Mouse (Mus musculus): ENCODE data around the gene Osbpl3. TPM values are rescaled to one million over a fixed set of nuclear protein-coding genes. Genes with fewer than 3 reads are reported as not detected.

Gene Osbpl3
- total RNA-seq, 1 experiment: 9.9 TPM

DNA sequence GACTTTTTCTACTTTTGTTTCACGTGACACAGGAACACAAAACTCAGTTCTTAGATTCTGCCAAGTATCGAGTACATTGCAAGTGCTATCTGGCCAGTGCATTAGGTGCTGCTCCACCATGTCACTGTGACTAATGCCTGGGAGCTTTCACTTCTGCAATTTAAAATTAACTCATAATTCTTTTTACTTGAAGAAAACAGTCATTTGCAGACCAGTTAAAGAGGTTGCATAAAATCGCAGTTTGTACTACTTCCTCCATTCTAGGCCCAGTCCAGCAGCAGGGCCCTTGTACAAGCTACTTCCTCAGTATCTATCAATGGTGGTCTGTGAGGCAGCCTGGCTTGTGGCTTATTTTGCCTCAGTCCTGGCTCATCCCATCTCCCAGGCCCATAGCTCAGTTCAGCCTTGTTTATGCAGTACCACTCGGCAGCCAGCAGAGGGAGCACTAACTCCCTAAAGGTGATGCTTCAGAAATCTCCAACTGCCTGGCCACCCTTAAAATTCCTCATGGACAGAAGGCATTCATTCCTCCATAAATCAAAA, 151.0 kb downstream of the Osbpl3 start:
- no peak overlapping the region for H3K4me3 ChIP-seq (ENCODE audit: insufficient read depth in 1 of 2, low read depth in 1 of 2, low read length in 2 of 2, poor library complexity in 1 of 2, severe bottlenecking in 1 of 2)
- H3K36me3 ChIP-seq (ENCODE audit: control insufficient read depth, insufficient read depth, low read length, poor library complexity, severe bottlenecking): no peaks in the 10 kb centered on the region; the same call in 1 of the 2 replicates
- H3K9ac ChIP-seq (ENCODE audit: insufficient read depth, low read depth, low read length, poor library complexity, severe bottlenecking): no peak overlapping the region
- TF ChIP-seq MAFK (IDR thresholded peaks at IDR 0.05; ENCODE audit: insufficient read depth, low read depth, low read length): no peak
- peak; percentile 63; the same call in 1 of the 2 replicates for TF ChIP-seq ZC3H11A (IDR thresholded peaks at IDR 0.05; ENCODE audit: borderline replicate concordance, low read depth, low read length)
- H3K4me1 ChIP-seq (ENCODE audit: control insufficient read depth in 2 of 2, insufficient read depth in 2 of 2, low read length in 2 of 2, poor library complexity in 1 of 2): no peaks in the 10 kb centered on the region
- peak; percentile 57 for DNase-seq (ENCODE audit: low read depth, low spot score)
- no peak overlapping the region for H3K27ac ChIP-seq (ENCODE audit: insufficient read depth, low read depth, low read length, poor library complexity, severe bottlenecking)
- H3K9me3 ChIP-seq (ENCODE audit: control insufficient read depth, insufficient read depth, low read depth, low read length): no peaks in the 10 kb centered on the region
- in situ Hi-C loops (cut with MboI; ENCODE audit: low sequenced_read_pairs in 2 of 2, unreplicated experiment in 2 of 2): loop anchor here (5.0 to 10.0 kb wide), 2 partner anchors 230 to 232 kb away; no protein-coding TSS in a partner anchor

- in situ Hi-C loops (cut with MboI; ENCODE audit: low sequenced_read_pairs in 2 of 2, unreplicated experiment in 2 of 2): loop anchor here in 1 of 2 experiments (10.0 kb wide), 1 partner anchor 234 kb away; no protein-coding TSS in a partner anchor
- H3K9ac ChIP-seq (ENCODE audit: insufficient read depth, low read depth, low read length, poor library complexity, severe bottlenecking): no peak overlapping the region
These were observed 154.9 kb downstream of the Osbpl3 start for GRCm38 (mm10) chr6:50301121-50301520.

DNA sequence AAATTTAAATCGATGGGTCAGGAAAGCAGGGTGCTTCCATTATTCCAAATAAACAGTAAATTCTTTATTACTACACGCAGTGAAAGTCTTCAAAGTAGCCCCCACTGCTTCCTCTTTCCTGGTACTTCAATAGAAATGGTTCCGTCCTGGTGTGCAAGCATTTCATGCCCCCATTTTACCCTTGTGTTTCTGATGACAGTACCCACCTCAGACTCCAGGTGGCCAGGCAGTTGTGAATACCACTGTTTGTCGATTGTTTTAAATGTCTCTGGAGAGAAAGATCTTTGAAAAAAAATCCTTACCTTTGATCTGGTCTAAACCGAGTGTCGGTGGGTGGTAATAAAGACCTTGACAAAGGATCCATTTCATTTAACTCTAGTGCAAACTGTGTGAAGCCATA, 155.4 kb downstream of the Osbpl3 start:
- Histone ChIP-seq H3K9me3 (ENCODE audit: control insufficient read depth, insufficient read depth, low read depth, low read length) (no peaks in the 10 kb centered on the region), H3K4me1 (ENCODE audit: control insufficient read depth in 2 of 2, insufficient read depth in 2 of 2, low read length in 2 of 2, poor library complexity in 1 of 2) (peaks cover 0 to 5% of the 10 kb centered on the region in 2 experiments; a peak in 2 of 4 replicates), H3K36me3 (ENCODE audit: control insufficient read depth, insufficient read depth, low read length, poor library complexity, severe bottlenecking) (no peaks in the 10 kb centered on the region; the same call in 1 of the 2 replicates), H3K4me3 (ENCODE audit: insufficient read depth in 1 of 2, low read depth in 1 of 2, low read length in 2 of 2, poor library complexity in 1 of 2, severe bottlenecking in 1 of 2) (no peak overlapping the region), H3K27ac (ENCODE audit: insufficient read depth, low read depth, low read length, poor library complexity, severe bottlenecking) (no peak overlapping the region), H3K9ac (ENCODE audit: insufficient read depth, low read depth, low read length, poor library complexity, severe bottlenecking) (no peak overlapping the region)
- TF ChIP-seq MAFK (IDR thresholded peaks at IDR 0.05; ENCODE audit: insufficient read depth, low read depth, low read length) (no peak), CHD2 (IDR thresholded peaks at IDR 0.05; ENCODE audit: low read depth, low read length) (no peak), HCFC1 (IDR thresholded peaks at IDR 0.05; ENCODE audit: borderline replicate concordance, insufficient read depth, low read length) (no peak), ZNF384 (IDR thresholded peaks at IDR 0.05; ENCODE audit: low read depth, low read length) (no peak)
- DNase-seq (ENCODE audit: low read depth, low spot score): no peak
- in situ Hi-C loops (cut with MboI; ENCODE audit: low sequenced_read_pairs in 2 of 2, unreplicated experiment in 2 of 2): loop anchor here in 1 of 2 experiments (10.0 kb wide), 1 partner anchor 234 kb away; no protein-coding TSS in a partner anchor

More at GRCm38 (mm10) chr6:50301121-50301520, 154.9 kb downstream of the Osbpl3 start:
- H3K4me3 ChIP-seq (ENCODE audit: insufficient read depth in 1 of 2, low read depth in 1 of 2, low read length in 2 of 2, poor library complexity in 1 of 2, severe bottlenecking in 1 of 2): no peak overlapping the region
- no peaks in the 10 kb centered on the region; the same call in 1 of the 2 replicates for H3K36me3 ChIP-seq (ENCODE audit: control insufficient read depth, insufficient read depth, low read length, poor library complexity, severe bottlenecking)
- no peak for TF ChIP-seq MAFK (IDR thresholded peaks at IDR 0.05; ENCODE audit: insufficient read depth, low read depth, low read length)
- TF ChIP-seq ZNF384 (IDR thresholded peaks at IDR 0.05; ENCODE audit: low read depth, low read length): no peak
- TF ChIP-seq CHD2 (IDR thresholded peaks at IDR 0.05; ENCODE audit: low read depth, low read length): no peak
- TF ChIP-seq HCFC1 (IDR thresholded peaks at IDR 0.05; ENCODE audit: borderline replicate concordance, insufficient read depth, low read length): no peak
- no peak for TF ChIP-seq ZC3H11A (IDR thresholded peaks at IDR 0.05; ENCODE audit: borderline replicate concordance, low read depth, low read length)
- no peak for DNase-seq (ENCODE audit: low read depth, low spot score)
- no peaks in the 10 kb centered on the region for H3K9me3 ChIP-seq (ENCODE audit: control insufficient read depth, insufficient read depth, low read depth, low read length)
- H3K27ac ChIP-seq (ENCODE audit: insufficient read depth, low read depth, low read length, poor library complexity, severe bottlenecking): no peak overlapping the region
- peaks cover 0 to 4% of the 10 kb centered on the region in 2 experiments; a peak in 2 of 4 replicates for H3K4me1 ChIP-seq (ENCODE audit: control insufficient read depth in 2 of 2, insufficient read depth in 2 of 2, low read length in 2 of 2, poor library complexity in 1 of 2)

GRCm38 (mm10) chr6:50299071-50299470, 156.9 kb downstream of the Osbpl3 start:
- no peaks in the 10 kb centered on the region; the same call in 1 of the 2 replicates for H3K36me3 ChIP-seq (ENCODE audit: control insufficient read depth, insufficient read depth, low read length, poor library complexity, severe bottlenecking)
- no peak overlapping the region for H3K27ac ChIP-seq (ENCODE audit: insufficient read depth, low read depth, low read length, poor library complexity, severe bottlenecking)
- H3K9ac ChIP-seq (ENCODE audit: insufficient read depth, low read depth, low read length, poor library complexity, severe bottlenecking): no peak overlapping the region
- no peak for DNase-seq (ENCODE audit: low read depth, low spot score)
- TF ChIP-seq HCFC1 (IDR thresholded peaks at IDR 0.05; ENCODE audit: borderline replicate concordance, insufficient read depth, low read length) (no peak), CHD2 (IDR thresholded peaks at IDR 0.05; ENCODE audit: low read depth, low read length) (no peak), MAFK (IDR thresholded peaks at IDR 0.05; ENCODE audit: insufficient read depth, low read depth, low read length) (no peak), ZC3H11A (IDR thresholded peaks at IDR 0.05; ENCODE audit: borderline replicate concordance, low read depth, low read length) (no peak), ZNF384 (IDR thresholded peaks at IDR 0.05; ENCODE audit: low read depth, low read length) (no peak)
- peaks cover 0 to 6% of the 10 kb centered on the region in 2 experiments; a peak in 2 of 4 replicates for H3K4me1 ChIP-seq (ENCODE audit: control insufficient read depth in 2 of 2, insufficient read depth in 2 of 2, low read length in 2 of 2, poor library complexity in 1 of 2)
- no peak overlapping the region for H3K4me3 ChIP-seq (ENCODE audit: insufficient read depth in 1 of 2, low read depth in 1 of 2, low read length in 2 of 2, poor library complexity in 1 of 2, severe bottlenecking in 1 of 2)
- no peaks in the 10 kb centered on the region for H3K9me3 ChIP-seq (ENCODE audit: control insufficient read depth, insufficient read depth, low read depth, low read length)
- in situ Hi-C loops (cut with MboI; ENCODE audit: low sequenced_read_pairs in 2 of 2, unreplicated experiment in 2 of 2): loop anchor here in 1 of 2 experiments (10.0 kb wide), 1 partner anchor 784 kb away; no protein-coding TSS in a partner anchor
